ENCODE assay signal across 16 mouse cellular contexts in genomic region chr4:34315848-34316247, GRCm38 (mm10).
DNase-seq lines count a peak whose midpoint lies in the region; ATAC-seq and TF ChIP-seq lines count a peak whose summit lies in the region.
"Had no signal": no experiment of that assay in that cellular context is flagged by ENCODE, and none has a peak within 500 bp of the region (broad histone marks: within the 10 kb centered on the region; RNA-seq: fewer than 3 reads in every experiment).

No protein-coding gene starts in this region.

- intact Hi-C loops in left cerebral cortex, adult 2 months (cut with DNase I), result loop anchor here (10.0 kb wide), 2 partner anchors 581 to 791 kb away; no protein-coding TSS in a partner anchor
- intact Hi-C loops in left cerebral cortex, postnatal 10 days (cut with DNase I), result no loop called here

- no peak for TF ChIP-seq POLR2A in cortical plate, adult 2 months (IDR thresholded peaks at IDR 0.05; ENCODE audit: extremely low read depth, insufficient read depth, low read length)

- H3K4me3 ChIP-seq in left cerebral cortex, adult 2 months, result no peak overlapping the region
- H3K4me3 ChIP-seq in cortical plate, adult 2 months (ENCODE audit: insufficient read depth, low read length), result no peak overlapping the region
- H3K4me3 ChIP-seq in limb, embryonic 13.5 days, result no peak overlapping the region
- no peak overlapping the region for H3K4me3 ChIP-seq in liver, postnatal 0 days (ENCODE audit: low read depth, low read length)
- H3K4me3 ChIP-seq: heart, embryonic 10.5 days; liver, embryonic 13.5 days had no signal

- H3K36me3 ChIP-seq in limb, embryonic 13.5 days, result no peaks in the 10 kb centered on the region
- no peaks in the 10 kb centered on the region for H3K36me3 ChIP-seq in liver, postnatal 0 days (replicated peaks; ENCODE audit: insufficient read depth, low read length)
- H3K36me3 ChIP-seq: heart, embryonic 10.5 days; liver, embryonic 13.5 days had no signal

- WGBS in limb, embryonic 13.5 days, result 16% methylated on average over 5 of the region's 5 CpGs
- WGBS in liver, postnatal 0 days (ENCODE audit: insufficient replicate concordance), result 62% methylated on average over 5 of the region's 5 CpGs

- peak overlapping the region; percentile 82 for H3K27ac ChIP-seq in left cerebral cortex, adult 2 months
- H3K27ac ChIP-seq in cortical plate, adult 2 months (ENCODE audit: insufficient read depth, low read length), result peak overlapping the region; percentile 7
- no peak overlapping the region for H3K27ac ChIP-seq in limb, embryonic 13.5 days
- no peak overlapping the region for H3K27ac ChIP-seq in liver, postnatal 0 days (ENCODE audit: low read depth)
- H3K27ac ChIP-seq: heart, embryonic 10.5 days; liver, embryonic 13.5 days had no signal

- H3K4me1 ChIP-seq in cortical plate, adult 2 months (ENCODE audit: control insufficient read depth, insufficient read depth, low read length), result peaks cover 2% of the 10 kb centered on the region
- peaks cover 13% of the 10 kb centered on the region for H3K4me1 ChIP-seq in limb, embryonic 13.5 days
- H3K4me1 ChIP-seq in liver, postnatal 0 days (ENCODE audit: insufficient read depth), result no peaks in the 10 kb centered on the region
- H3K4me1 ChIP-seq: heart, embryonic 10.5 days; liver, embryonic 13.5 days had no signal

- ATAC-seq in frontal cortex, adult (ENCODE audit: low TSS enrichment), result peak; percentile 77
- no peak; the same call in 1 of the 2 replicates for ATAC-seq in limb, embryonic 13.5 days (ENCODE audit: low FRiP score, low read depth)
- no peak for ATAC-seq in liver, postnatal 0 days

- H3K27me3 ChIP-seq in limb, embryonic 13.5 days, result no peaks in the 10 kb centered on the region
- H3K27me3 ChIP-seq in liver, postnatal 0 days (ENCODE audit: insufficient read depth, low read length), result no peaks in the 10 kb centered on the region
- H3K27me3 ChIP-seq: liver, embryonic 13.5 days had no signal

- H3K9ac ChIP-seq in limb, embryonic 13.5 days, result no peak overlapping the region
- no peak overlapping the region for H3K9ac ChIP-seq in liver, postnatal 0 days (replicated peaks)
- H3K9ac ChIP-seq: liver, embryonic 13.5 days had no signal

- peak overlapping the region; percentile 37 for H3K4me2 ChIP-seq in limb, embryonic 13.5 days (replicated peaks)
- no peak overlapping the region for H3K4me2 ChIP-seq in liver, postnatal 0 days (ENCODE audit: low read depth, low read length)
- H3K4me2 ChIP-seq: liver, embryonic 13.5 days had no signal

- no peak for DNase-seq in frontal cortex, postnatal 25 days (ENCODE audit: low spot score in 2 of 2)
- no peak for DNase-seq in left cerebral cortex, adult 2 months (ENCODE audit: extremely low spot score in 1 of 2, low spot score in 2 of 2)
- no peak for DNase-seq in left cerebral cortex, postnatal 10 days (ENCODE audit: extremely low spot score in 1 of 2, low spot score in 2 of 2)
- no peak for DNase-seq in ovary, postnatal 36 days (ENCODE audit: low spot score)
- no peak for DNase-seq in liver, postnatal 0 days
- DNase-seq: adrenal gland, postnatal 14 days; B cell, adult 2 months; heart, postnatal 36 days; layer of hippocampus, postnatal 36 days; liver, embryonic 13.5 days; spleen, adult 18-20 months; thymus, postnatal 14 days had no signal

- peaks cover 4% of the 10 kb centered on the region for H3K9me3 ChIP-seq in limb, embryonic 13.5 days
- no peaks in the 10 kb centered on the region for H3K9me3 ChIP-seq in liver, postnatal 0 days (ENCODE audit: low read length)
- H3K9me3 ChIP-seq: heart, embryonic 10.5 days; liver, embryonic 13.5 days had no signal

- TF ChIP-seq CTCF in left cerebral cortex, adult 2 months (IDR thresholded peaks at IDR 0.05), result no peak
- no peak for TF ChIP-seq CTCF in cortical plate, adult 2 months (IDR thresholded peaks at IDR 0.05; ENCODE audit: extremely low read depth, insufficient read depth, low read length)
- TF ChIP-seq CTCF in liver, postnatal 0 days (IDR thresholded peaks at IDR 0.05; ENCODE audit: low read depth), result no peak

- TF ChIP-seq EP300 in liver, postnatal 0 days (IDR thresholded peaks at IDR 0.05; ENCODE audit: low read depth), result no peak

Comparison
In these comparisons a context has a peak if more than half of its experiments do, and no peak if none do; other contexts are left out.
1. H3K27ac ChIP-seq: peak in left cerebral cortex, adult 2 months (single experiment) and cortical plate, adult 2 months (single experiment); none in limb, embryonic 13.5 days (single experiment) and liver, postnatal 0 days (single experiment).